Mouse (Mus musculus) neural tube, embryonic 11.5 days (tissue): ENCODE data around the gene Ppp1r14a. TPM values are rescaled to one million over a fixed set of nuclear protein-coding genes. Genes with fewer than 3 reads are reported as not detected.

ENCODE experiments used
- ATAC-seq: fragments of 200-750 bp; cut with Nextera tagmentation; 2 replicates; pipeline ENCODE4 v1.8.0; 2017; ENCODE audit warnings: moderate number of reproducible peaks, mild to moderate bottlenecking, moderate TSS enrichment, moderate library complexity; ENCODE audit not compliant: insufficient read depth, low FRiP score, low TSS enrichment
- DNase-seq: peaks from one replicate; pipeline ENCODE4 v3.0.0-alpha.2; 2015; ENCODE audit warnings: low spot score
- H3K27ac ChIP-seq: fragments of 300-500 bp; sonication (generic); 2 replicates; pipeline ENCODE4 v1.5.1; 2014; ENCODE audit warnings: low read depth, mild to moderate bottlenecking, low read length
- H3K27me3 ChIP-seq: fragments of 300-500 bp; sonication (generic); 2 replicates; pipeline ENCODE4 v1.6.1; 2014; ENCODE audit warnings: mild to moderate bottlenecking, low read length, mixed read lengths; ENCODE audit not compliant: control insufficient read depth, insufficient read depth
- H3K36me3 ChIP-seq: fragments of 300-500 bp; sonication (generic); 2 replicates; pipeline ENCODE4 v1.6.1; 2014; ENCODE audit warnings: mild to moderate bottlenecking, low read length, moderate library complexity, mixed read lengths; ENCODE audit not compliant: control insufficient read depth, insufficient read depth
- H3K4me1 ChIP-seq: fragments of 300-500 bp; sonication (generic); 2 replicates; pipeline ENCODE4 v1.6.1; 2014; ENCODE audit warnings: low read length, mixed read lengths; ENCODE audit not compliant: control insufficient read depth, insufficient read depth
- H3K4me2 ChIP-seq: fragments of 300-500 bp; sonication (generic); 2 replicates; pipeline ENCODE4 v1.6.1; 2014; ENCODE audit warnings: low read depth, mild to moderate bottlenecking, moderate library complexity
- H3K4me3 ChIP-seq: fragments of 300-500 bp; sonication (generic); 2 replicates; pipeline ENCODE4 v1.5.1; 2014; ENCODE audit warnings: low read depth, low read length
- H3K9ac ChIP-seq: fragments of 300-500 bp; sonication (generic); 2 replicates; pipeline ENCODE4 v1.6.1; 2014; ENCODE audit warnings: mild to moderate bottlenecking, low read length
- H3K9me3 ChIP-seq: fragments of 300-500 bp; sonication (generic); 2 replicates; pipeline ENCODE4 v1.6.1; 2016; ENCODE audit warnings: low read length; ENCODE audit not compliant: control insufficient read depth
- WGBS: fragments of 180-500 bp; shearing (Covaris S2); extraction: QIAGEN DNeasy Blood & Tissue Kit; methylation state at CpG from one replicate; pipeline ENCODE4 v1.1.7; 2014; 5-methylcytosine and 5-hydroxymethylcytosine counted together
- polyA plus RNA-seq: library from polyadenylated mRNA; unstranded; fragments of >200 nt; fragmentation: Nextera tagmentation; extraction: Ambion mirVana; gene quantifications from 2 replicates; pipeline ENCODE4 v1.2.1, GENCODE M21; 2014

Gene Ppp1r14a
- polyA plus RNA-seq, 1 experiment from 2014 or later = 55.8 TPM

- H3K27me3 ChIP-seq = peaks cover 22% of the 10 kb centered on the region
- no peak for DNase-seq
- H3K36me3 ChIP-seq = no peaks in the 10 kb centered on the region
- no peaks in the 10 kb centered on the region for H3K9me3 ChIP-seq
- no peak overlapping the region for H3K4me2 ChIP-seq
- H3K4me1 ChIP-seq = peaks cover 8% of the 10 kb centered on the region
- no peak overlapping the region for H3K4me3 ChIP-seq
- no peak overlapping the region for H3K27ac ChIP-seq
- H3K9ac ChIP-seq = no peak overlapping the region
- ATAC-seq = no peak
- 89% methylated on average over 4 of the region's 4 CpGs for WGBS
These were observed 5.2 kb upstream of the Ppp1r14a start for GRCm38 (mm10) chr7:29283876-29284275.

- no peaks in the 10 kb centered on the region for H3K36me3 ChIP-seq
- no peak overlapping the region for H3K4me2 ChIP-seq
- peaks cover 22% of the 10 kb centered on the region for H3K27me3 ChIP-seq
- H3K9ac ChIP-seq = no peak overlapping the region
- no peak overlapping the region for H3K27ac ChIP-seq
- DNase-seq (no peak), ATAC-seq (no peak)
- no peak overlapping the region for H3K4me3 ChIP-seq
- no peaks in the 10 kb centered on the region for H3K9me3 ChIP-seq
- WGBS = 96% methylated on average over 6 of the region's 6 CpGs
- peaks cover 11% of the 10 kb centered on the region for H3K4me1 ChIP-seq
These were observed 4.6 kb upstream of the Ppp1r14a start for GRCm38 (mm10) chr7:29284523-29284922.

- DNase-seq (no peak), ATAC-seq (no peak)
- Histone ChIP-seq H3K27me3 (peaks cover 4% of the 10 kb centered on the region), H3K4me2 (no peak overlapping the region), H3K4me3 (no peak overlapping the region), H3K4me1 (peaks cover 23% of the 10 kb centered on the region), H3K9ac (no peak overlapping the region), H3K27ac (no peak overlapping the region), H3K36me3 (no peaks in the 10 kb centered on the region), H3K9me3 (no peaks in the 10 kb centered on the region)
- whole genome bisulfite sequencing = 84% methylated on average over 7 of the region's 7 CpGs
These were observed 1.6 kb upstream of the Ppp1r14a start for GRCm38 (mm10) chr7:29287481-29287880.

GRCm38 (mm10) chr7:29288079-29288478 lies 1.0 kb upstream of the Ppp1r14a start:
- Histone ChIP-seq H3K4me2 (no peak overlapping the region), H3K9me3 (no peaks in the 10 kb centered on the region), H3K4me1 (peaks cover 29% of the 10 kb centered on the region), H3K9ac (no peak overlapping the region), H3K27ac (no peak overlapping the region), H3K27me3 (no peaks in the 10 kb centered on the region), H3K36me3 (no peaks in the 10 kb centered on the region), H3K4me3 (no peak overlapping the region)
- DNase-seq (no peak), ATAC-seq (no peak)
- 81% methylated on average over 2 of the region's 2 CpGs for WGBS

- peaks cover 40% of the 10 kb centered on the region for H3K4me1 ChIP-seq
- peak overlapping the region; percentile 69 for H3K4me2 ChIP-seq
- ATAC-seq (no peak), DNase-seq (no peak)
- H3K27me3 ChIP-seq = no peaks in the 10 kb centered on the region
- H3K36me3 ChIP-seq = no peaks in the 10 kb centered on the region
- no peaks in the 10 kb centered on the region for H3K9me3 ChIP-seq
- H3K27ac ChIP-seq = peak overlapping the region; percentile 73; the same call in 1 of the 2 replicates
- peak overlapping the region; percentile 70 for H3K9ac ChIP-seq
- peak overlapping the region; percentile 46 for H3K4me3 ChIP-seq
- 81% methylated on average over 6 of the region's 6 CpGs for WGBS
These were observed 748 bp downstream of the Ppp1r14a start for GRCm38 (mm10) chr7:29289856-29290255.

- Histone ChIP-seq H3K36me3 (no peaks in the 10 kb centered on the region), H3K9ac (peak overlapping the region; percentile 39), H3K4me2 (peak overlapping the region; percentile 33), H3K27ac (peak overlapping the region; percentile 80), H3K4me3 (no peak overlapping the region), H3K4me1 (peaks cover 40% of the 10 kb centered on the region), H3K9me3 (no peaks in the 10 kb centered on the region), H3K27me3 (no peaks in the 10 kb centered on the region)
- WGBS = 38% methylated on average over 11 of the region's 11 CpGs
- ATAC-seq = no peak
- peak; percentile 31 for DNase-seq
These were observed 1.8 kb downstream of the Ppp1r14a start for GRCm38 (mm10) chr7:29290691-29291485.

- no peaks in the 10 kb centered on the region for H3K9me3 ChIP-seq
- peak overlapping the region; percentile 16; the same call in 1 of the 2 replicates for H3K4me2 ChIP-seq
- DNase-seq (peak; percentile 69), ATAC-seq (peak; percentile 56)
- H3K27ac ChIP-seq = peak overlapping the region; percentile 82
- H3K27me3 ChIP-seq = no peaks in the 10 kb centered on the region
- H3K36me3 ChIP-seq = no peaks in the 10 kb centered on the region
- 15% methylated on average over 6 of the region's 7 CpGs for WGBS
- H3K4me1 ChIP-seq = peaks cover 40% of the 10 kb centered on the region
- H3K4me3 ChIP-seq = 0 out of 2 replicates have a peak overlapping the region, but pooled peaks have one; percentile 6
- peak overlapping the region; percentile 48 for H3K9ac ChIP-seq
These were observed 2.7 kb downstream of the Ppp1r14a start for GRCm38 (mm10) chr7:29291616-29292457.

- H3K9me3 ChIP-seq = no peaks in the 10 kb centered on the region
- peak overlapping the region; percentile 48 for H3K9ac ChIP-seq
- H3K27ac ChIP-seq = peak overlapping the region; percentile 82
- 24% methylated on average over 8 of the region's 8 CpGs for WGBS
- H3K4me1 ChIP-seq = peaks cover 40% of the 10 kb centered on the region
- ATAC-seq (no peak; the same call in 1 of the 2 replicates), DNase-seq (no peak)
- peak overlapping the region; percentile 25; the same call in 1 of the 2 replicates for H3K4me2 ChIP-seq
- no peaks in the 10 kb centered on the region for H3K36me3 ChIP-seq
- no peaks in the 10 kb centered on the region for H3K27me3 ChIP-seq
- H3K4me3 ChIP-seq = no peak overlapping the region
These were observed 3.5 kb downstream of the Ppp1r14a start for GRCm38 (mm10) chr7:29292458-29293098.
